Mouse (Mus musculus) erythroblast, embryonic 14.5 days (primary cell): ENCODE measurements around the gene Clip4. TPM values are rescaled to one million over a fixed set of nuclear protein-coding genes. Genes with fewer than 3 reads are reported as not detected.

Experiments used
- H3K27me3 ChIP-seq: 2 replicates; pipeline ENCODE4 v1.6.1; 2012; ENCODE audit warnings: inconsistent platforms; ENCODE audit not compliant: control insufficient read depth
- H3K36me3 ChIP-seq: 2 replicates; pipeline ENCODE4 v1.6.1; 2012; ENCODE audit warnings: mild to moderate bottlenecking, inconsistent platforms; ENCODE audit not compliant: control insufficient read depth
- H3K4me1 ChIP-seq: 2 replicates; pipeline ENCODE4 v1.6.1; 2012; ENCODE audit warnings: inconsistent platforms; ENCODE audit not compliant: control insufficient read depth
- H3K4me3 ChIP-seq: replicated peaks from 2 replicates; pipeline ENCODE3; 2012; ENCODE audit warnings: moderate library complexity, mild to moderate bottlenecking, inconsistent platforms
- H3K9me3 ChIP-seq: 2 replicates; pipeline ENCODE4 v1.6.1; 2012; ENCODE audit warnings: low read length, inconsistent platforms, mixed read lengths; ENCODE audit not compliant: control insufficient read depth
- GATA1 ChIP-seq: IDR thresholded peaks from 2 replicates; pipeline ENCODE4 v1.6.1; 2012; ENCODE audit warnings: low read length, inconsistent platforms, mixed read lengths
- TAL1 ChIP-seq: IDR thresholded peaks from 3 replicates; pipeline ENCODE4 v1.6.1; 2012; ENCODE audit warnings: low read length, inconsistent platforms, mixed read lengths
- polyA plus RNA-seq: library from polyadenylated mRNA; stranded (reverse); fragments of >175 nt; gene quantifications from 2 replicates; pipeline ENCODE4 v1.2.3, GENCODE M21; 2012

Clip4 gene
- polyA plus RNA-seq, 1 experiment: not detected

GRCm38 (mm10) chr17:71865437-71865836 lies 97.2 kb downstream of the Clip4 start:
- Histone ChIP-seq H3K4me1 (no peaks in the 10 kb centered on the region; the same call in 1 of the 2 replicates), H3K27me3 (peaks cover 20% of the 10 kb centered on the region), H3K4me3 (no peak overlapping the region), H3K9me3 (peaks cover 10% of the 10 kb centered on the region), H3K36me3 (no peaks in the 10 kb centered on the region)
- no peak for TF ChIP-seq TAL1
- TF ChIP-seq GATA1: no peak

DNA sequence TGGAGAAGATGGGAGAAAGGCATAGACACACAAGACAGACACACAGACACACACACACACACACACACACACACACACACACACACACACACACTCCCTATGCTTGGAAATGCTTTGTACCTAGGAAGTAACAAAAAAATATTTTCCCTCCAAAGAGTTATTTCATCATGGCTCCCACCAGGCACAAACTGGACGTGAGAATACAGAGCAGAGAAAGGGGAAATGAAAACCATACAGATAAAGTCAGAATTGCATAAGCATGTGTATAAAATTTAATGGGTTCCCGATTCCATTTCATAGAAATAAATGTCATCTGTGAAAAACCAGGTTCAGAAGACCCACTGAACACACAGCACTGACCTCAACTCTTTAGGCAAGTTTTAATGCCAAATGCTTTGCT lies 99.6 kb downstream of the Clip4 start:
- Histone ChIP-seq H3K27me3 (peaks cover 21% of the 10 kb centered on the region), H3K4me1 (no peaks in the 10 kb centered on the region; the same call in 1 of the 2 replicates), H3K9me3 (peaks cover 3% of the 10 kb centered on the region; the same call in 1 of the 2 replicates), H3K36me3 (no peaks in the 10 kb centered on the region), H3K4me3 (no peak overlapping the region)
- TF ChIP-seq TAL1 (no peak), GATA1 (no peak)

GRCm38 (mm10) chr17:71868828-71869227 lies 100.6 kb downstream of the Clip4 start:
- no peak overlapping the region for H3K4me3 ChIP-seq
- no peak for TF ChIP-seq GATA1
- no peak for TF ChIP-seq TAL1
- H3K9me3 ChIP-seq: peaks cover under 1% of the 10 kb centered on the region; the same call in 1 of the 2 replicates
- H3K36me3 ChIP-seq: no peaks in the 10 kb centered on the region
- peaks cover 21% of the 10 kb centered on the region for H3K27me3 ChIP-seq
- H3K4me1 ChIP-seq: no peaks in the 10 kb centered on the region

DNA sequence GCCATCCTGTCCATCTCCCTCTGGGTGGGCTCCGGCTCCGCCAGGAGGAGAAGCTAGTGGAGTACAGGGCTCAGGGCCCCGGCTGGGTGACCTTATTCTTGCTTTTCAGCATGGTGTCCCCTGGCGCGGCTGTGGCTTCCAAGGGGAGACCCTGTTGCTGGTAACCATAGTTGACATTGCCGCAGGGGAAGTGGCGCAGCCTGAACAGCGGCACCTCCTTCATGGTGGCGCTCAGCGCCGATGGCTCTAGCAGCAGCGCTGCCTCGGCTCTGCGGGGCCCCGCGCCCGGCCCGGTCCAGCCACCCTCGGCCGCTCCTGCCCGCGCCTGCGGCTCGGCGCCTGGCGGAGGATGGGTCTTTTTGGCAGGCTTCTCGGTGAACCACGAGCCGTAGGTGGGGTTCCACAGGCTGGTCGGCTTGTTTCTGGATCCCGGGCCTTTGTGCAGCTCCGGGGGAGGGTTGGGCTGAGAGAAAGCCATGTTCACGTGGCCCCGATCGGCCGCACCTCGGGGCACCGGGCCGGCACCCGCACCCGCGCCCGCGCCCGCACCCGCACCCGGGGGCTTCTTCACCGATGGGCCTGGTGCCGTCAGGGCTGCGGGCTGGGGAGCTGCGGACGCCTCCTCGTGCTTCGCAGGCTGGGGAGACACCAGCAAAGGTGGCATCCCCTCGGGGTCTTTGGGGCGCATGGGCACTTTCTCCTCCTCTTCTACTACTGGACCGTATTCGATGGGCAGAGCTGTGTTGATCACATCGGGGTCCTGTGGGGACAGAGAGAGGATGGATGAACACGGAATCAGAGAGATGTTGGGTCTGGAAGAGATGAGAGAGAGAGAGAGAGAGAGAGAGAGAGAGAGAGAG lies 101.3 kb downstream of the Clip4 start:
- Histone ChIP-seq H3K9me3 (no peaks in the 10 kb centered on the region), H3K4me3 (no peak overlapping the region), H3K4me1 (no peaks in the 10 kb centered on the region), H3K36me3 (no peaks in the 10 kb centered on the region), H3K27me3 (peaks cover 21% of the 10 kb centered on the region)
- TF ChIP-seq TAL1 (no peak), GATA1 (no peak)

DNA sequence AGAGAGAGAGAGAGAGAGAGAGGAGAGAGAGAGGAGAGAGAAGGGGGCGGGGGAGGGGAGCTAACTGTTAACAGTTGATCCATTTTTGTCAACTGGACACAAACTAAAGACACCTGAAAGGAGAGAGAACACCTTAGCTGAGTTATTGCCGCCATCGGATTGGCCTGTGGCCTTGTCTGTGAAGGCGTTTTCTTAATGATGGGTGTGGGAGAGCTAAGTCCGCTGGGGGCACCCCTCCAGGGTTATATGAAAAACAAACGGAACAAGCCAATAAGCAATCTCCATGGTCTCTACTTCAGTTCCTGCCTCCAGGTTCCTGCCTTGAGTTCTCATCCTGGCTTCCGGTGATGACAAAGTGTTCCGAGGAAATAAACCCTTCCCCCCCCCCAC lies 102.0 kb downstream of the Clip4 start:
- TF ChIP-seq GATA1 (no peak), TAL1 (no peak)
- Histone ChIP-seq H3K4me3 (no peak overlapping the region), H3K9me3 (no peaks in the 10 kb centered on the region), H3K27me3 (peaks cover 21% of the 10 kb centered on the region), H3K4me1 (no peaks in the 10 kb centered on the region), H3K36me3 (no peaks in the 10 kb centered on the region)

DNA sequence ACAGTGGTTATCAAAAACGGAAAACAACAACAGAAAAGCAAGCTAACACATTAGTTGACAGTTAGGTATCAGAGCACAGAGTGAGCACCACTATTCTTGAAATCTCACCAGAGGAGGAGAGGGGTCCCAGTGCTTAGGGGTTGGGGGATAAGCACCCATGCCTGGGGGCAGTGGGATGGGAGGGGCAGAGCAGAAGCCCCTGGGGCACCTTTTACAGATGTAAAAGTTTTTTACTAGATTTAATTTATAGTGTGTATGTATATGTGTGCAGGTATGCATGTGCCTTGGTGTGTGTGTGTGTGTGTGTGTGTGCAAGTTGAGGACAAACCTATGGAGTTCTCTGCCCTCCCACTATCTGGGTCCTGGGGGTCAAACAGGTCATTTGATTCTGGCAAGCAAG lies 102.4 kb downstream of the Clip4 start:
- no peaks in the 10 kb centered on the region for H3K4me1 ChIP-seq
- H3K36me3 ChIP-seq: no peaks in the 10 kb centered on the region
- H3K9me3 ChIP-seq: no peaks in the 10 kb centered on the region
- H3K27me3 ChIP-seq: peaks cover 21% of the 10 kb centered on the region
- TF ChIP-seq GATA1 (no peak), TAL1 (no peak)
- H3K4me3 ChIP-seq: no peak overlapping the region

GRCm38 (mm10) chr17:71871981-71872380 lies 103.7 kb downstream of the Clip4 start:
- no peaks in the 10 kb centered on the region for H3K9me3 ChIP-seq
- no peak for TF ChIP-seq TAL1
- TF ChIP-seq GATA1: no peak
- no peaks in the 10 kb centered on the region for H3K36me3 ChIP-seq
- H3K4me1 ChIP-seq: no peaks in the 10 kb centered on the region
- no peak overlapping the region for H3K4me3 ChIP-seq
- H3K27me3 ChIP-seq: peaks cover 21% of the 10 kb centered on the region

GRCm38 (mm10) chr17:71872976-71873375 lies 104.7 kb downstream of the Clip4 start:
- H3K9me3 ChIP-seq: no peaks in the 10 kb centered on the region
- no peak overlapping the region for H3K4me3 ChIP-seq
- TF ChIP-seq TAL1 (no peak), GATA1 (no peak)
- H3K27me3 ChIP-seq: peaks cover 21% of the 10 kb centered on the region
- no peaks in the 10 kb centered on the region for H3K4me1 ChIP-seq
- H3K36me3 ChIP-seq: no peaks in the 10 kb centered on the region

- Histone ChIP-seq H3K4me3 (no peak overlapping the region), H3K9me3 (no peaks in the 10 kb centered on the region), H3K36me3 (no peaks in the 10 kb centered on the region), H3K27me3 (peaks cover 14% of the 10 kb centered on the region), H3K4me1 (no peaks in the 10 kb centered on the region)
- TF ChIP-seq GATA1 (no peak), TAL1 (no peak)
Measured at GRCm38 (mm10) chr17:71874077-71874476, 105.8 kb downstream of the Clip4 start.
